Mouse (Mus musculus): ENCODE measurements around the gene Ptbp1. TPM values are rescaled to one million over a fixed set of nuclear protein-coding genes. Genes with fewer than 3 reads are reported as not detected.

The Ptbp1 gene
- 210 and 249 TPM in 2 replicates for polyA plus RNA-seq (2012; rRNA removed)

DNA sequence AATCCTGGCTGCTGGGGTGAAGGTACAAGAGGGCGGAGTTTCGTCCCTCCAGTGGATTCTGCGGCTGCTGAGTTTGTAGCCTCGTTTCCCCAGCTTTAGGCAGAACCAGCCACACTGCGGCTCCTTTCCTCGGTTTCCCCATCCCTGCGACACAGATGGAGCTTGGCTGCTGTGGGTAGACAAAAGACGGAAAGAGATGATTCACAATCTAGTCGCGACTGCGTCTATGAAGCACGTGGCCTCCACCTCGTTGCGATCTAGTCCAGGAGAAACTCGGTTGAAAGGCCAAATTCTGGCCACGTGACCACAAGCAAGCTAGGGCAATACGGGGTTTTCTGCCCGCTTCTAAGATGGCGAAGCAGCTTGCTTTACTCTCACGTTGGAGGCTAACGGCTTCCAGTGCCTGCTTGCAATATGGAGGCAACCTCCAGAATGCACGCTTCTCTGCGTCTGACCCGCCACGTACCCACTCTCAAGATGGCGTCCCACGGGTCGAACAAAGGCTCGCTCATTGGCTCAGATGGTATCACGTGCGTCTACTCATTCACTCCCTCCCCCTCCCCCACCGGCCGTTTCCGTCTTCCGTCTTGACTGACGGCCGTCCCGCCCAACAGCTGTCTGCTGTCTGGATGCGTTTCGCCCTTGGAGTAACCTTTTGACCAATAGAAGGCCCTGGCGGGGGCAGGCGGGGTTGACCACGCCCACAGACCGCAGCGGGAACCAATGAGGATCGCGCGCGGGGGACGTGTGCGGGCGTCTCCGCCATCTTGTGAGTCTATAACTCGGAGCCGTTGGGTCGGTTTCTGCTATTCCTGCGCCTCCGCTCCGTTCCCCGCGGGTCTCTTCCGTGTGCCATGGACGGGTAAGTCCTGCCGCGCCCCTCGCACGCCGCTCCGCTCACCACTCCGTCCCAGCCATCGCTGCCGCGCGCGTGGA lies at the start of gene Ptbp1:
Gene Ptbp1, plus strand, starts transcription at position 568 of the 936 bp plus-strand sequence.

DNA sequence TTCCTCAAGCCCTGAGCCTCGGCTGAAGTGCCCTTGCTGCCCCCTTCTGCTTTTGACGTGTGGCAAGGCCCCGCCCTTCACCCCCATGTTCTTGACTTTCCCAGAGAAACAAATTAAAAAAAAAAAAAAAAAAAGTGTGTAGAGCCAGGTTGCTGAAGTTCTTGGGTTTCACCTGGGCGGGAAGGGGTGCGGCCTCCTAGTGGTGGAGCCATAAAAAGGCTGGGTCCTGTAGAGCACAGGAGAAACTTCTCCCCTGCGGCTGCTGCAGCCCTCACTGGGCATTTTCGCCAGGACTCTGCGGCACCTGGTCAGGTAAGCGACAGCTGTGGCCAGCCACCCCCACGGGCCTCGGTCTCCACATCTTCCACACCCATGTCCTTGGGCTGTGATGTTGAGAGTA lies 33.4 kb upstream of the Ptbp1 start, which contains the start of gene Misp:
Gene Misp, plus strand, starts transcription at position 208 of the 400 bp plus-strand sequence.

DNA sequence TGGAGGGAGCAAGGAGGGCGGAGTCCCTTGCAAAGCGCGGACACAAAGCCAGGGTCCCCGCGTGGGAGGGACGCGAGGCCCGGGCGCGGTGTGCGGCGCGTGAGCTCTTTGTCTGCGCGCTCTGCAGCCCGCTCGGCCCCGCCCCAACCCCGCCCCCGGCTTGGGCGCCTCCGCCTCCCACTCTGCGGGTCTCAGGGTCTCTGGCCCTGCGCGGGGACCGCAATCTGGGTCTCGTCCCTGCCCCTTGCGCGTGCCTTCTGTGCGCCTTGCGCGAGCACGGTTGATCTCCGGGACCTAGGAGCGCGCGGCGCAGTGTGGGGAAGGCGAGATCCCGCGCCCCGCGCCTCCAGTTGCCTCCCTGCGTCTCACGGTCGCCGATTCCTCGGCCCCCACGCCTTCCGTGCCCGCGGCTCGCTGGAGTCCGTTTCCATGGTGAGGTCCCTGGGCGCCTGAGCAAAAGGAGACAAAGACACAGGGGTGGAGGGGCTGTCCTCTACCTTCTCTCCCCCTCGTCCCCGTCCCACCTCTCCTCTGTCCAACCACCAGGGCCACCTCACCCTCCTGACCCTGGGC lies 20.1 kb downstream of the Ptbp1 start, which contains the start of the genes Prtn3 and Plppr3:
Gene Prtn3, plus strand, starts transcription at position 187 of the 573 bp plus-strand sequence.
Gene Plppr3, minus strand, starts transcription at position 345 of the 573 bp plus-strand sequence.

DNA sequence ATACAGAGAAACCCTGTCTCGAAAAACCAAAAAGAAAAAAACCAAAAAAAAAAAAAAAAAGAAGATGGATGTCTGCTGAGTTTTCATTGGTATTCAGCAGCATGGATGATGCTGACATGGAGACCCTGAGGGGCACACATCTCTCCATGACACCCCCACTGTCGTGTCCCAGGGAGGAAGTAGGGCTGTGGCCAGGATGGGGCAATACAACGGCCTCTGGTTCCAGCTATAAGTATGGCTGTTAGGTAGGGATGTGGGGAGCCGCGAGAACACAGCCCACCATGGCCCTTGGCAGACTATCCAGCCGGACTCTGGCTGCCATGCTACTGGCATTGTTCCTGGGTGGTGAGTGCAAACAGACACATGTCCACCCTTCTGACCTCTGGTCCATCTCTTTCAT lies 31.8 kb downstream of the Ptbp1 start, which contains the start of gene Elane:
Gene Elane, plus strand, starts transcription at position 194 of the 400 bp plus-strand sequence.

DNA sequence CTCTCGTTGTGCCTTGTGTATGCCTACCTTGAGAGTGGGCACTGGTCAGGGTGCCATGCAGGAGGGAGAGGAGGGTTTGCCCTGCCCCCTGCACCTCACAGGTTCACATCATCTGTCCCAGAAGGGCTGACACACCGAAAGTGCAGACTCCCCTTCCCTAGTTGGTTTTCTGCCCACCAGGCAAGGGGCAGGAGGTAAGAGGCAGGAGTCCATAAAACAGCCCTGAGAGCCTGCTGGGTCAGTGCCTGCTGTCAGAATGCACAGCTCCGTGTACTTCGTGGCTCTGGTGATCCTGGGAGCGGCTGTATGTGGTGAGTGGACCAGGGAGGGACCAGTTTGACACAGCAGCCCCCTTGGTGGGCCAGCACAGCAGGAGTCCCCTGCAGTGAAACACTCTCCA lies 36.4 kb downstream of the Ptbp1 start, which contains the start of gene Cfd:
Gene Cfd, plus strand, starts transcription at position 184 of the 400 bp plus-strand sequence.

DNA sequence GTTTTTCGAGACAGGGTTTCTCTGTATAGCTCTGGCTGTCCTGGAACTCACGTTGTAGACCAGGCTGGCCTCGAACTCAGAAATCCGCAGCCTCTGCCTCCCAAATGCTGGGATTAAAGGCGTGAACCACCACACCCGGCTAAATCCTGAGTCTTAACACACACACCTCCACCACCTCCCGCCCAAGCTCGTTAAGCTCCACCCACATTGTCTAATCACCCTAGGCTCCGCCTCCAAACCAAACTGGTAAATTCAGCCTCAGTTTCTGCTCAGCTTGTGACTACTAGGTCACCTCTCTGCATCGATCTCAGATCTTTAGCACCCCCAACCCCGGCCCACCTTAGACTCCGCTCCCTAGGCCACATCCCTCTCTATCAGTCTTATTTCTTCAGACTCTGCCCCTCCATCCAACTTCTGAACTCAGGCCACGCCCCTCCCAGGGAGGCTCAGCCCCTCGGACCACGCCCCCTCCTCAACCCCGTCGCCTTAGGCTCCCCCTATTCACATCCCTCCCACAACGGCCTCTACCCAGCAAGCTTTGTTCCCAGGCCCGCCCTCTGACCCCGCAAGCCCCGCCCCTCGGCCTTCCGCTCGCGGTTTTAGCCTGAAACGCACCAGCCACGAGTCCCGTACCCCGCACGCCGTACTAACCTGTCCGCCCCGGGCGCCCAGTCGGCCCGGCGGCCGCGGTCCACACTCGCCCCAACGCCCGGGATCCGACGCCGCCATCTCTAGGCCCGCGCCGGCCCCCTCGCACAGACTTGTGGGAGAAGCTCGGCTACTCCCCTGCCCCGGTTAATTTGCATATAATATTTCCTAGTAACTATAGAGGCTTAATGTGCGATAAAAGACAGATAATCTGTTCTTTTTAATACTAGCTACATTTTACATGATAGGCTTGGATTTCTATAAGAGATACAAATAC lies 54.2 kb downstream of the Ptbp1 start, which contains the start of gene Med16:
Gene Med16, minus strand, starts transcription at position 757 of the 925 bp plus-strand sequence.

DNA sequence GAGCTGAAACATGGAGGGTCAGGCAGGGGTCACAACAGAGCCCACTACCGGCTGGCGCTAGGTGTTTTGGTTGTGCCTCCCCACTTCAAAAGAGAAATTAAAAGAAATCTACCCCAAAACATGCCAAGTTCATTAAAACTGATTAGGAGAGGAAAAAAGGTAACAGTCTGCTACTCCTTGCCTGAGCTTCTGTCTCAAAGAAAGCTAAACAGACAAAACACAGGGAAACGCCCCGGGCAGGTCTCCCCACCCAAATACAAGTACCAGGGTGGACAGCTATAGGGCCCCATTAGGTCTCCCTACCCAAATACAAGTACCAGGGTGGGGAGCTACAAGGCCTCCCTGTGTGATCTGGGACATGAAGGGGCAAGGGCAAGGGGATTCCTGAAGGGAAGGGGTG lies 56.3 kb downstream of the Ptbp1 start, which contains the start of gene Gm26602:
Gene Gm26602, plus strand, starts transcription at position 301 of the 400 bp plus-strand sequence.

Other genes starting within 250 kb of the Ptbp1 start
- gene C2cd4c, start 240.4 kb upstream of the Ptbp1 start, polyA plus RNA-seq (2012; rRNA removed): 5.7 and 7.0 TPM in 2 replicates
- gene Shc2, start 216.5 kb upstream of the Ptbp1 start, polyA plus RNA-seq (2012; rRNA removed): 41.4 and 51.8 TPM in 2 replicates
- 0.13 TPM in 1 of 2 replicates, not detected in the other for gene Odf3l2, start 208.7 kb upstream of the Ptbp1 start, polyA plus RNA-seq (2012; rRNA removed)
- 0.74 and 1.9 TPM in 2 replicates for gene Madcam1, start 189.9 kb upstream of the Ptbp1 start, polyA plus RNA-seq (2012; rRNA removed)
- gene Tpgs1, start 185.1 kb upstream of the Ptbp1 start, polyA plus RNA-seq (2012; rRNA removed): 71.9 and 73.4 TPM in 2 replicates
- 129 and 130 TPM in 2 replicates for gene Cdc34, start 172.2 kb upstream of the Ptbp1 start, polyA plus RNA-seq (2012; rRNA removed)
- 1.2 and 1.8 TPM in 2 replicates for gene Gzmm, start 165.4 kb upstream of the Ptbp1 start, polyA plus RNA-seq (2012; rRNA removed)
- gene Bsg, start 149.9 kb upstream of the Ptbp1 start, polyA plus RNA-seq (2012; rRNA removed): 479 and 560 TPM in 2 replicates
- 7.4 and 8.4 TPM in 2 replicates for gene Hcn2, start 137.8 kb upstream of the Ptbp1 start, polyA plus RNA-seq (2012; rRNA removed)
- 63.8 and 70.7 TPM in 2 replicates for gene Polrmt, start 107.8 kb upstream of the Ptbp1 start, polyA plus RNA-seq (2012; rRNA removed)
- gene Fgf22, start 99.4 kb upstream of the Ptbp1 start, polyA plus RNA-seq (2012; rRNA removed): 0.55 and 0.59 TPM in 2 replicates
- 151 and 157 TPM in 2 replicates for gene Rnf126, start 87.5 kb upstream of the Ptbp1 start, polyA plus RNA-seq (2012; rRNA removed)
- 1.9 and 3.5 TPM in 2 replicates for gene Fstl3, start 77.2 kb upstream of the Ptbp1 start, polyA plus RNA-seq (2012; rRNA removed)
- 0.10 and 0.13 TPM in 2 replicates for gene Prss57, start 63.5 kb upstream of the Ptbp1 start, polyA plus RNA-seq (2012; rRNA removed)
- gene Palm, start 60.9 kb upstream of the Ptbp1 start, polyA plus RNA-seq (2012; rRNA removed): 138 and 149 TPM in 2 replicates
- gene Misp, start 33.4 kb upstream of the Ptbp1 start, polyA plus RNA-seq (2012; rRNA removed): 0.93 and 0.94 TPM in 2 replicates
- gene Prtn3, start 20.0 kb downstream of the Ptbp1 start, polyA plus RNA-seq (2012; rRNA removed): 14.8 and 17.6 TPM in 2 replicates
- 764 and 843 TPM in 2 replicates for gene Plppr3, start 20.2 kb downstream of the Ptbp1 start, polyA plus RNA-seq (2012; rRNA removed)
- 0.29 and 0.48 TPM in 2 replicates for gene Elane, start 31.8 kb downstream of the Ptbp1 start, polyA plus RNA-seq (2012; rRNA removed)
- 0.32 and 0.45 TPM in 2 replicates for gene Cfd, start 36.4 kb downstream of the Ptbp1 start, polyA plus RNA-seq (2012; rRNA removed)
- gene Med16, start 54.5 kb downstream of the Ptbp1 start, polyA plus RNA-seq (2012; rRNA removed): 72.2 and 72.6 TPM in 2 replicates
- not detected in 2 replicates for gene Gm26602, start 56.4 kb downstream of the Ptbp1 start, polyA plus RNA-seq (2012; rRNA removed)
- gene Kiss1r, start 62.5 kb downstream of the Ptbp1 start, polyA plus RNA-seq (2012; rRNA removed): 2.9 and 3.3 TPM in 2 replicates
- gene R3hdm4, start 66.8 kb downstream of the Ptbp1 start, polyA plus RNA-seq (2012; rRNA removed): 151 and 165 TPM in 2 replicates
- gene Arid3a, start 72.6 kb downstream of the Ptbp1 start, polyA plus RNA-seq (2012; rRNA removed): 5.7 and 5.8 TPM in 2 replicates
- 56.8 and 61.0 TPM in 2 replicates for gene Wdr18, start 105.7 kb downstream of the Ptbp1 start, polyA plus RNA-seq (2012; rRNA removed)
- 0.28 and 0.36 TPM in 2 replicates for gene Grin3b, start 116.3 kb downstream of the Ptbp1 start, polyA plus RNA-seq (2012; rRNA removed)
- gene Tmem259, start 129.9 kb downstream of the Ptbp1 start, polyA plus RNA-seq (2012; rRNA removed): 232 and 237 TPM in 2 replicates
- gene Cnn2, start 134.2 kb downstream of the Ptbp1 start, polyA plus RNA-seq (2012; rRNA removed): 24.5 and 48.2 TPM in 2 replicates
- gene Abca7, start 142.1 kb downstream of the Ptbp1 start, polyA plus RNA-seq (2012; rRNA removed): 11.6 and 12.4 TPM in 2 replicates
- 4.7 and 6.9 TPM in 2 replicates for gene Arhgap45, start 162.2 kb downstream of the Ptbp1 start, polyA plus RNA-seq (2012; rRNA removed)
- 262 and 267 TPM in 2 replicates for gene Polr2e, start 185.4 kb downstream of the Ptbp1 start, polyA plus RNA-seq (2012; rRNA removed)
- gene Gpx4, start 192.7 kb downstream of the Ptbp1 start, polyA plus RNA-seq (2012; rRNA removed): 405 and 406 TPM in 2 replicates

Data from central nervous system, embryonic 14 days (tissue).